Mouse (Mus musculus): ENCODE results near the gene 4931429L15Rik.

DNA sequence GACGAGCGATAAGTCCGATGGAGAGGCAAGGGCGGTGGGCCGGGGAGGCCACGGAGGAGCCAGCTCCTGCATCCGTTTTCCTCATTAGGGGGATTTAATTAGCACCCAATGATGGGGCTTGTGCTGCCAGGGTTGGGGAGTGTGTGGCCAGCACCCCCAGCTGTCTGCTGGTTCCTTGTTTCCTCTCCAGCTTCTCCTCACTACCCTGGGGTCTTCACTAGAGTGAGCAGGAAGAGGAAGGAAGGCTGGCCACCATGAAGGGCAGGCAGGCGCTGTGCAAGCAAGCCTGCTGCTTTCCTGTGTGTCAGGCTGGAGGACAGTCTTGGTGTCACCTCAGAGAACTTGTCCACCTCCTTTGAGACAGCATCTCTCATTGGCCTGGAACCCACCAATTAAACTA is 2.9 kb downstream of the 4931429L15Rik start:
- TF ChIP-seq CTCF (IDR thresholded peaks at IDR 0.05; ENCODE audit: borderline replicate concordance, insufficient read depth, low read depth, low read length), result no peak
- no peak for TF ChIP-seq POLR2A (IDR thresholded peaks at IDR 0.05; ENCODE audit: borderline replicate concordance, insufficient read depth, low read length)
